Mouse (Mus musculus): ENCODE measurements at regions not wholly inside any gene's neighbourhood (a gene's known extent, or its start where the extent isn't known, plus 50 kb on each side); places are given as distances from the start of the nearest gene placed in this dataset.
A peak's percentile ranks its signal among the peaks of the same experiment; 100 is the strongest.
"Not testable (repeated sequence)": the region's sequence is repeated elsewhere in the genome, so short reads cannot be mapped to it uniquely, and the experiment has no call there.

DNA sequence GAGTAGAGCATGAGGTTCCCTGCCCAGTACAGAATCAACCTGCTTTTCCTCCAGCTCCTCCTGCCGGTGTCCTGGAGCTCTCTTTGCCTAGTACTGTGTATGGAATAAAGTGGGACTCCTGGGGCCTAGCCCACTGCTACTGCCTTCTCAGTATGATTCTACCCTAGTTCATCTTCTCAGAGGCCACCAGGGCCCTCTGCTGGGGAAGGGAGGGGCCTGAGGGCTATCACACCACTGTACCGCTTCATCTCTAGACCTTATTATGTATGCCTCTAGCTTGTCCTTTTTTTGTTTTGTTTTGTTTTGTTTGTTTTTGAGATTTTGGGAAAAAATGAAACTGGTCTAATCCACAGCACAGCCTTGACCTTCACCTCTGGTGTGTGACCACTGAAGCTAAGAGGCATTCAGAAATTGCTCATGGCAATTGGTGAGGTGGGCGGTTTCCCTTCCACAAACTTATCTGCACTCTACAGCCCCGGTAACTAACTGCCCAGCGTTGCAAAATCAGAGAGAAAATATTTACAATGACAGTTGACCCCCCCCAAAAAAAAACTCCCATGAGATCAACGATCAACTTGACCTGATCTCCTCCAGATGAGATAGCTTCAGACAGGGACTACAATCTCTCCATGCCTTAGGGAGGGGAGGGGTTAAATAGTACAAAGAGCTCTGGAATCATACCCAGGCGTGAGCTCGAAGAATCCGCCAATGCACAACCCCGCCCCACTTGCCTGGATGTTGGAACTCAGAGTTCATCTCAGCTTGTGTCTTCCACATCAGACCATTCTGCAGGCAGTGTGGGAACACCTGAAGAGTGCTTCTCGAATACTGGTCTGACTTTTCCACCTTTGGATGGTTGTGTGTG lies 168.8 kb downstream of the Tomm20 start:
- 86% methylated on average over 11 of the region's 11 CpGs for WGBS
- H3K9ac ChIP-seq: no peak overlapping the region
- H3K27me3 ChIP-seq: no peaks in the 10 kb centered on the region

DNA sequence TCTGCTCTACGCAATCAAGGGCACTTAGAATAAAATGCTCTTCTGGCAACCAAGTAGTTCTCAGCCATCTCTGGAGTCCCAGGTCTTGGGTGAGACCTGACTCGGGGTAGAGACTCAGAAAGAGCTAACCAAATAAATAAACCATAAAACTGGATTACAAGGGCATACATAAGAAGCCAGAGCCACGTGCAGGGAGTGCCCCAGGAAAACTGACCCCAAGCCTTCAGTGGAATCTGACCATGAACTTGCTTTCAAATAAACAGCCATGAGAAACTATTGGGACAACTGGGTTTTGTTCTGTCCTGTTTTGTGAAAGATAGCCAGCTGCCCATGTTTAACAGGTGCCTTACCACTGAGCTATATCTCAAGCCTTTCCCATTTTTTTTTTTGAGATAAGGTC lies 170.3 kb downstream of the Tomm20 start:
- H3K9ac ChIP-seq: no peak overlapping the region
- H3K27ac ChIP-seq: no peak overlapping the region
- H3K27me3 ChIP-seq: no peaks in the 10 kb centered on the region
- H3K4me3 ChIP-seq: no peak overlapping the region
- ATAC-seq (ENCODE audit: insufficient number of reproducible peaks, low FRiP score, low TSS enrichment, low read depth): no peak
- no peaks in the 10 kb centered on the region for H3K36me3 ChIP-seq
- 54% methylated on average over 3 of the region's 3 CpGs for WGBS
- H3K9me3 ChIP-seq: no peaks in the 10 kb centered on the region
- H3K4me1 ChIP-seq: 0 out of 2 replicates have a peak, but pooled peaks cover 3% of the 10 kb centered on the region
- no peak overlapping the region for H3K4me2 ChIP-seq

More for the DNA sequence above, 168.8 kb downstream of the Tomm20 start:
- no peak for ATAC-seq (ENCODE audit: insufficient number of reproducible peaks, low FRiP score, low TSS enrichment, low read depth)
- Histone ChIP-seq H3K9me3 (no peaks in the 10 kb centered on the region), H3K4me3 (no peak overlapping the region), H3K36me3 (no peaks in the 10 kb centered on the region), H3K27ac (no peak overlapping the region), H3K4me2 (no peak overlapping the region), H3K4me1 (no peaks in the 10 kb centered on the region)

DNA sequence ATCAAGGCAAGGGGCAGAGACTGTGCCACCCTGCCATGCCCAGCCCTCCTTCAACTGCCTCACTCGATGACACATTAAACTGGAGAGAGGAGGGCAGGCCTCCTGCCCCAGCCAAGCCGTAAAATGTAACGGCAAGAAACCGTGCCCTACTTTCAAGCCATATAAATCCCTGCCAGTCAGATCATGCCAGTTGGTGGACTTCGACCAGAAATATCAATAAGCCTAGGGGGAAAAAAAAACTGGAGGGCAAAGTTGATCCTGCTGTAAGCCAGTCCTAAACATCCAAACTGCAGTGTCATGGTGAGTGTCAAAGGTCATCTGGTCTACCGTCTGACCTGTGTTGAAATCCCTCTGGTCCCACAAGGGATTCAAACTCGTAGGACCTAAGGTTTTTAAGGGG lies 170.8 kb downstream of the Tomm20 start:
- Histone ChIP-seq H3K27me3 (no peaks in the 10 kb centered on the region), H3K9ac (no peak overlapping the region), H3K4me1 (0 out of 2 replicates have a peak, but pooled peaks cover 3% of the 10 kb centered on the region), H3K36me3 (no peaks in the 10 kb centered on the region), H3K27ac (no peak overlapping the region), H3K4me3 (no peak overlapping the region), H3K9me3 (no peaks in the 10 kb centered on the region), H3K4me2 (no peak overlapping the region)
- ATAC-seq (ENCODE audit: insufficient number of reproducible peaks, low FRiP score, low TSS enrichment, low read depth): no peak
- 55% methylated on average over 7 of the region's 7 CpGs for WGBS

DNA sequence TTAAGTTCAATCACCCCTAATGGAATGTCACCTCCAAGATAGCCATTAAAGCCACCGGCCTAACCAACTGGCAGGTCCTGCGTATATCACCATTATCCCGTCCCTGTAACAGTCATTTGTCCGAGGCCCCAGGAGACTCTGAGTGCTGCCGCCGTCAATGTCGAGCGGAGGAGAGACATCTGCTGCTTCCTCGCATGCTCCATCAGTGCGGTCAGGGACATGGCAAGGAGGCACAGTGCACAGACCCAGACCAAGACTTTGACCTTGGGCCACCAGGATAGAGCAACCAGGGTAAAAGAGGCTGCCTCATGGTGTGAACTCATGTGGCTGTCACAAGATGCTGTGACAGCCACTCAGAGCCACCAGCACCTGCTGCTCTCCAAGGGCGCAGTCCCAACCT lies 172.9 kb downstream of the Tomm20 start:
- no peaks in the 10 kb centered on the region for H3K36me3 ChIP-seq
- 79% methylated on average over 11 of the region's 11 CpGs for WGBS
- no peak overlapping the region for H3K9ac ChIP-seq
- H3K27ac ChIP-seq: no peak overlapping the region
- H3K4me1 ChIP-seq: 0 out of 2 replicates have a peak, but pooled peaks cover 3% of the 10 kb centered on the region
- H3K27me3 ChIP-seq: no peaks in the 10 kb centered on the region
- no peak for ATAC-seq (ENCODE audit: insufficient number of reproducible peaks, low FRiP score, low TSS enrichment, low read depth)
- H3K9me3 ChIP-seq: no peaks in the 10 kb centered on the region
- H3K4me2 ChIP-seq: no peak overlapping the region
- H3K4me3 ChIP-seq: no peak overlapping the region

DNA sequence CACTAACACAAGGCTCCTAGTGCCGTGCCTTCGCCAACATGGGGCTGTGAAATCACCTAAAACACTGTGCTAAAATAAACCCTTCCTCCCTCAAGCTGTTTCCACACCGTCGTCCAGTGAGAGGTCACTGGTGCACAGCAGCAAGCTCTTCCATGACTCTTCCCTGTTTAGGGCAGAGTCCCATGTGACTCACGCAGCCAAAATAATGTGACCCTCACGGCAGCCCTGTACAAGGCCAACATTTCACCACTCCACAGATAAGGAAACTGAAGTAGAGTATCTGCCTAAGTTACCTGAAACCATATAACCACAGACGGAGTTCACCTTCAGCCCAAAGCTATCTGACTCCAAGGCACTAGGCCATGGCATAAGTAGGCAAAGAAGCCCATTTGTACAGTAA lies 173.4 kb downstream of the Tomm20 start:
- Histone ChIP-seq H3K36me3 (no peaks in the 10 kb centered on the region), H3K4me2 (no peak overlapping the region), H3K9me3 (no peaks in the 10 kb centered on the region), H3K27ac (no peak overlapping the region), H3K4me1 (0 out of 2 replicates have a peak, but pooled peaks cover 3% of the 10 kb centered on the region), H3K27me3 (no peaks in the 10 kb centered on the region), H3K4me3 (no peak overlapping the region), H3K9ac (no peak overlapping the region)
- ATAC-seq (ENCODE audit: insufficient number of reproducible peaks, low FRiP score, low TSS enrichment, low read depth): no peak
- 83% methylated on average over 7 of the region's 7 CpGs for WGBS

DNA sequence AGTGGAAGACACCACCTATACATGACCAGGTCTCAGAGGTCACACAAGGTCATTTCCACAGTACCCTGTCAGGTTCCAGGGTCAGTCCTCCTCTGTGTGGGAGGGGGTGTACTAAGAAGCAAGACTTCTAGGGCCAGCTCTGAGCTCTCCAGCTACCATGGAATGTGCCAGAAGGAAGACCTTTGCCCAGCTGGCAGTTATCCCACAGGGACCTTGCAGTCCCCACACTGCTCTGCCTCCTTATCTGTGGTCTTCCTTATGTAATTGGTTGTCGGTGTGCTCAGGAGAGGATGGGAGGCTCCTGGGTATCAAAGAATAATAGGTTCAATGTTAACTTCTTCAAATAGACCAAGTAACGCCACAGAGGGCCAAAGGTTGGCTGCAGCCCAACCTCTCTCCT lies 175.3 kb downstream of the Tomm20 start:
- not testable (repeated sequence) for H3K4me3 ChIP-seq; H3K27ac ChIP-seq; H3K36me3 ChIP-seq; H3K4me2 ChIP-seq; H3K9ac ChIP-seq; H3K9me3 ChIP-seq; H3K27me3 ChIP-seq; ATAC-seq (ENCODE audit: insufficient number of reproducible peaks, low FRiP score, low TSS enrichment, low read depth); H3K4me1 ChIP-seq
- WGBS: 85% methylated on average over 2 of the region's 2 CpGs

DNA sequence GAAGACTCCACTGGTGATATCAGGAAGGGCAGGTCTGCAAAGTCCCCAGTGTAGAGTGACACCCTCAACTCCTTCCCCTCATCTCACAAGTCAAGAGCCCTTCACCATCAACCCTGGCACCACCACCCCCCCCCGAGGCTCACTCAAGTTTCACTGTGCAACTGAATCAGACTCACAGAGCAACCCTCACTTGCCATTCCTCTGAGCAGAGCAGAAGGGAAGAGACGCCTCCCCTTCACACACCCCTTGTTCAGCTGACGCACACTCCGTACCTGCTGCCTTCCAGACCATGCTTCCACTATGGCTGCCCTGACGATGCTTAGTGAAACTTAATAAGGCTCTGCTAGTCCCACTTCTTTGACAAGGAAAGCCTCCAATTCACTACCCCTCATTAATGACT lies 174.4 kb upstream of the Irf2bp2 start:
- Histone ChIP-seq H3K36me3 (no peaks in the 10 kb centered on the region), H3K4me1 (peaks cover 3% of the 10 kb centered on the region; the same call in 1 of the 2 replicates), H3K4me3 (no peak overlapping the region), H3K27me3 (no peaks in the 10 kb centered on the region), H3K9ac (no peak overlapping the region), H3K4me2 (no peak overlapping the region), H3K27ac (no peak overlapping the region), H3K9me3 (no peaks in the 10 kb centered on the region)
- ATAC-seq (ENCODE audit: insufficient number of reproducible peaks, low FRiP score, low TSS enrichment, low read depth): 0 out of 2 replicates have a peak, but pooled peaks have one; percentile 38
- 85% methylated on average over 5 of the region's 5 CpGs for WGBS

DNA sequence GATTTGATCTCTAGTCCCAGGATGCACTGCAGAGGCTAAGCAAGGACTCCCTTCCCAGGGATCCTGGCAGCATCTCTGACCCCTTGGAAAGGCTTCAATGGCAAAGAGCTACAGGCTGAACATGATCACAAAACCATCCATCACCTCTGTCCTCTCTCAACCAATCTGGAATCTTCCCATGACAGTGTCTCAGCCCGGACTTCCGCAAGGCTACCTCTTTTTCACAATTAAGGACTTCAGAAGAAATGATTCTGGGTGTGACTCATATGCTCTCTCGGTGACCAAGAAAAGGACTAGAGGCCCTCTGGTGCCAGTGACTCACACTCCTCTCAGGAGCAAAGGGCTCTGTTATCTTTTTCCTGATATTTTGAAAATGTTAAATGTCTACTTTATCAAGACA lies 173.6 kb upstream of the Irf2bp2 start:
- WGBS: 88% methylated on average over 3 of the region's 3 CpGs
- no peak overlapping the region for H3K9ac ChIP-seq
- H3K27me3 ChIP-seq: no peaks in the 10 kb centered on the region
- no peak overlapping the region for H3K4me2 ChIP-seq
- peaks cover 3% of the 10 kb centered on the region; the same call in 1 of the 2 replicates for H3K4me1 ChIP-seq
- no peak overlapping the region for H3K4me3 ChIP-seq
- ATAC-seq (ENCODE audit: insufficient number of reproducible peaks, low FRiP score, low TSS enrichment, low read depth): no peak
- H3K36me3 ChIP-seq: no peaks in the 10 kb centered on the region
- no peaks in the 10 kb centered on the region for H3K9me3 ChIP-seq
- no peak overlapping the region for H3K27ac ChIP-seq

DNA sequence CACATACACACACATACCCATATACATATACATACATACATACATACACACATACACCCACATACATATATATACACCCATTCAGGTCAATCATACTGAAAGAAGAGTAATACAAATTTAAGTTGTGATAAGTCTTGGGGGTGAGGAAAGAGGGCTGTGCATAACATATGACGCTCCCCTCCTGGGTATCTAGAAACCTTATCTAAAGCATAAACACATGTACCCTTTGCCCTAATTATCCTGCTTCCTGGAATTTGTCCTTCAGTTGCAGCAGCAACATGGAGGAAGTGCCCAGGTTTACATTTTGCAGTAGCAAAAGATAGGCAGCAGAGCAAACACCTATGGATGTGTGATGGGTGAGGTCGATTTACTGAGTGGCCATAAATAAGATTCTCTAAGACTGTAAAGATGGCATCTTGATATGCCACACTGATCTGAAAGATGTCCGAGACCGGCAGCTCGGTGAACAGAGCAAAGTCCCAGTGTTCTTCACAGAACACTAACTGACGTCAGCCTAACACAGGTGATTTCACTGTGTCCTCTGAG lies 172.0 kb upstream of the Irf2bp2 start:
- Histone ChIP-seq H3K4me1 (no peaks in the 10 kb centered on the region; the same call in 1 of the 2 replicates), H3K36me3 (no peaks in the 10 kb centered on the region), H3K4me2 (no peak overlapping the region), H3K9ac (no peak overlapping the region), H3K27me3 (no peaks in the 10 kb centered on the region), H3K4me3 (no peak overlapping the region), H3K27ac (no peak overlapping the region), H3K9me3 (no peaks in the 10 kb centered on the region)
- 83% methylated on average over 6 of the region's 6 CpGs for WGBS
- ATAC-seq (ENCODE audit: insufficient number of reproducible peaks, low FRiP score, low TSS enrichment, low read depth): no peak

DNA sequence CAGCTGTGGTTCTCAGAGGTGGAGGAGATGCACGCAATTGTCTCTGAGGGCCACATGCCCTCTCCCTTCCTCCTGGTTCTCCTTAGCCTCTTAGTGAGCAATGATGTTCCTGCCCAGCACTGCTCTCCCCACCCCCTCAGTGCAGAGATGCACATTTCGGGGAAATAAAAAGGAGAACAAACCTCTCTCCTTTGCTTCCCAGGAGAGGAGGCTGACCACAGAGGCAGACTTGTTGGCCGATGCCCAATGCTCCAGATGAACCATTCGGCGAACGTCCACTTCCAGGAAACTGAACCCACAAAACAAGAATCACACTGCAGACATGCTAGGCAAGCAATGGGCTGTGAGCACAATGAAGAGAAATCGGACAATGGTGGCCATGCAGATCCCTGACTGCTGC lies 169.8 kb upstream of the Irf2bp2 start:
- no peak overlapping the region for H3K4me3 ChIP-seq
- no peak overlapping the region for H3K9ac ChIP-seq
- no peak overlapping the region for H3K27ac ChIP-seq
- 73% methylated on average over 7 of the region's 7 CpGs for WGBS
- no peaks in the 10 kb centered on the region for H3K36me3 ChIP-seq
- no peak overlapping the region for H3K4me2 ChIP-seq
- no peak for ATAC-seq (ENCODE audit: insufficient number of reproducible peaks, low FRiP score, low TSS enrichment, low read depth)
- no peaks in the 10 kb centered on the region for H3K9me3 ChIP-seq
- H3K4me1 ChIP-seq: peaks cover 1% of the 10 kb centered on the region
- H3K27me3 ChIP-seq: no peaks in the 10 kb centered on the region

DNA sequence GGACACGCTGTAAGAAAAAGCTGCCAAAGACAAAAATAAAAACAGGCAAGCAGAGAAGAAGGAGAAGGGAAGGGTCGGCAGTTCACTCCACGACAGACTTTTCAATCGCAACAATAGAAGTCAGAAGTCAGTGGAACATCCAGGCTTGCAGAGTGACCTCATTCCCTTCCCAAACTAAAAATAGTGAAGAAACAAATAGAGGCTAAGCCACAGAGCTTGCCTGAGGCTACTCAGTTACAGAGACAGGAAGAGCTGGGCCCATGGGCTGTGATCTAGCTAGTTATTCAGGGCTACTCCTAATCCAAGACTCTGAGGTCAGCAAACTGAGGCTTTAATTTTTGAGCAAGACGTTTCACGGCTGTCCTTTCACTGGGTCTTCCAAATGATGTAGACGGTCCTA lies 165.9 kb upstream of the Irf2bp2 start:
- Histone ChIP-seq H3K9ac (no peak overlapping the region), H3K4me1 (peaks cover 11% of the 10 kb centered on the region), H3K27ac (no peak overlapping the region), H3K9me3 (no peaks in the 10 kb centered on the region), H3K36me3 (no peaks in the 10 kb centered on the region), H3K4me2 (no peak overlapping the region), H3K27me3 (no peaks in the 10 kb centered on the region), H3K4me3 (no peak overlapping the region)
- ATAC-seq (ENCODE audit: insufficient number of reproducible peaks, low FRiP score, low TSS enrichment, low read depth): no peak
- 77% methylated on average over 7 of the region's 7 CpGs for WGBS

DNA sequence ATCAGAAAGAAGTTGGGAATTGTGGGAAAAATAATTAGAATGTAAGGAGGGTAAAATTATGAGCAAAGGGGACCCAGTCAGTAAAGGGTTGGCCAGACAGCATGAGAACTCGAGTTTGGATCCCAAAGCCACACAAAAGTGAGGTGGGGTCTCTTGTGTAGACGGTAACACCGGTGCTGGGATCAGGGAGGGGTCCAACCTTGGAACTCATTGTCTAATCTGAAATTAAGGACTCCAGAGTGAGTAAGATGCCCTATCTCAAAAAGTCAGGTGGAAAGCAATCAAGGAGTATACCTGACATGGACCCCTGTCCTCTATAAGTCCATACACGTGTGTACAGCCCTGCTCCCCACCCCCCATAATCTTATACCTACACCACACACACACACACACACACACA lies 165.2 kb upstream of the Irf2bp2 start:
- 86% methylated on average over 4 of the region's 4 CpGs for WGBS
- ATAC-seq (ENCODE audit: insufficient number of reproducible peaks, low FRiP score, low TSS enrichment, low read depth): no peak
- no peaks in the 10 kb centered on the region for H3K9me3 ChIP-seq
- no peaks in the 10 kb centered on the region for H3K27me3 ChIP-seq
- no peaks in the 10 kb centered on the region for H3K36me3 ChIP-seq
- no peak overlapping the region for H3K9ac ChIP-seq
- H3K4me1 ChIP-seq: peaks cover 11% of the 10 kb centered on the region
- no peak overlapping the region for H3K27ac ChIP-seq
- H3K4me3 ChIP-seq: no peak overlapping the region
- H3K4me2 ChIP-seq: no peak overlapping the region
